Mouse (Mus musculus) stomach, embryonic 16.5 days (tissue): ENCODE results near the gene Cbwd1. TPM values are rescaled to one million over a fixed set of nuclear protein-coding genes. Genes with fewer than 3 reads are reported as not detected.

Experiments used
- ATAC-seq: fragments of 200-750 bp; cut with Nextera tagmentation; 2 replicates; pipeline ENCODE4 v1.8.0; 2017; ENCODE audit warnings: moderate number of reproducible peaks, moderate TSS enrichment; ENCODE audit not compliant: insufficient read depth, low FRiP score
- H3K27ac ChIP-seq: fragments of 300-500 bp; sonication (generic); 2 replicates; pipeline ENCODE4 v1.5.1; 2014; ENCODE audit warnings: low read length
- H3K27me3 ChIP-seq: fragments of 300-500 bp; sonication (generic); 2 replicates; pipeline ENCODE4 v1.6.1; 2014; ENCODE audit warnings: low read length, control low read depth, mixed read lengths; ENCODE audit not compliant: control insufficient read depth, insufficient read depth
- H3K36me3 ChIP-seq: fragments of 300-500 bp; sonication (generic); 2 replicates; pipeline ENCODE4 v1.6.1; 2014; ENCODE audit warnings: low read length; ENCODE audit not compliant: control insufficient read depth, insufficient read depth
- H3K4me1 ChIP-seq: fragments of 300-500 bp; sonication (generic); 2 replicates; pipeline ENCODE4 v1.6.1; 2014; ENCODE audit warnings: low read length, control low read depth, mixed read lengths; ENCODE audit not compliant: control insufficient read depth, insufficient read depth
- H3K4me2 ChIP-seq: fragments of 300-500 bp; sonication (generic); 2 replicates; pipeline ENCODE4 v1.6.1; 2014; ENCODE audit warnings: low read depth, low read length, mixed read lengths
- H3K4me3 ChIP-seq: fragments of 300-500 bp; sonication (generic); replicated peaks from 2 replicates; pipeline ENCODE4 v1.5.1; 2014; ENCODE audit warnings: mild to moderate bottlenecking, low read length
- H3K9ac ChIP-seq: fragments of 300-500 bp; sonication (generic); 2 replicates; pipeline ENCODE4 v1.6.1; 2014; ENCODE audit warnings: low read length
- H3K9me3 ChIP-seq: fragments of 300-500 bp; sonication (generic); replicated peaks from 2 replicates; pipeline ENCODE4 v1.6.1; 2016; ENCODE audit warnings: low read length, control low read depth; ENCODE audit not compliant: control insufficient read depth
- WGBS: fragments of 180-500 bp; shearing (Covaris S2); extraction: QIAGEN DNeasy Blood & Tissue Kit; methylation state at CpG from one replicate; pipeline ENCODE4 v1.1.7; 2014; 5-methylcytosine and 5-hydroxymethylcytosine counted together
- polyA plus RNA-seq: library from polyadenylated mRNA; unstranded; fragments of >200 nt; fragmentation: Nextera tagmentation; extraction: Ambion mirVana; gene quantifications from 2 replicates; pipeline ENCODE4 v1.2.1, GENCODE M21; 2015

Gene Cbwd1
- polyA plus RNA-seq, 1 experiment from 2014 or later: 20.6 TPM

- Histone ChIP-seq H3K4me3 (no peak overlapping the region), H3K27ac (no peak overlapping the region)
These were observed 22.6 kb upstream of the Cbwd1 start for GRCm38 (mm10) chr19:24983857-24984498.

GRCm38 (mm10) chr19:24983050-24983449 is 21.6 kb upstream of the Cbwd1 start:
- ATAC-seq: no peak
- Histone ChIP-seq H3K36me3 (no peaks in the 10 kb centered on the region), H3K27me3 (no peaks in the 10 kb centered on the region), H3K4me3 (no peak overlapping the region), H3K4me2 (no peak overlapping the region), H3K4me1 (0 out of 2 replicates have a peak, but pooled peaks cover 4% of the 10 kb centered on the region), H3K9me3 (no peaks in the 10 kb centered on the region), H3K9ac (no peak overlapping the region), H3K27ac (no peak overlapping the region)
- 78% methylated on average over 4 of the region's 4 CpGs for WGBS

More at GRCm38 (mm10) chr19:24983857-24984498, 22.6 kb upstream of the Cbwd1 start:
- ATAC-seq: no peak
- Histone ChIP-seq H3K4me1 (0 out of 2 replicates have a peak, but pooled peaks cover 4% of the 10 kb centered on the region), H3K9me3 (no peaks in the 10 kb centered on the region), H3K9ac (no peak overlapping the region), H3K27me3 (no peaks in the 10 kb centered on the region), H3K4me2 (no peak overlapping the region), H3K36me3 (no peaks in the 10 kb centered on the region)
- WGBS: 61% methylated on average over 7 of the region's 7 CpGs

- ATAC-seq: no peak
- H3K4me3 ChIP-seq: no peak overlapping the region
- no peaks in the 10 kb centered on the region for H3K27me3 ChIP-seq
- no peaks in the 10 kb centered on the region for H3K9me3 ChIP-seq
- 47% methylated on average over 8 of the region's 8 CpGs for WGBS
- no peak overlapping the region for H3K9ac ChIP-seq
- H3K4me2 ChIP-seq: no peak overlapping the region
- H3K36me3 ChIP-seq: no peaks in the 10 kb centered on the region
- 0 out of 2 replicates have a peak, but pooled peaks cover 4% of the 10 kb centered on the region for H3K4me1 ChIP-seq
- H3K27ac ChIP-seq: no peak overlapping the region
These were observed 19.9 kb upstream of the Cbwd1 start for GRCm38 (mm10) chr19:24981294-24981693.

- no peak overlapping the region for H3K9ac ChIP-seq
- no peak overlapping the region for H3K4me2 ChIP-seq
- H3K4me1 ChIP-seq: 0 out of 2 replicates have a peak, but pooled peaks cover 4% of the 10 kb centered on the region
- ATAC-seq: no peak
- WGBS: 74% methylated on average over 10 of the region's 10 CpGs
- H3K4me3 ChIP-seq: no peak overlapping the region
- no peaks in the 10 kb centered on the region for H3K27me3 ChIP-seq
- no peaks in the 10 kb centered on the region for H3K36me3 ChIP-seq
- H3K27ac ChIP-seq: no peak overlapping the region
- no peaks in the 10 kb centered on the region for H3K9me3 ChIP-seq
These were observed 17.7 kb upstream of the Cbwd1 start for GRCm38 (mm10) chr19:24978852-24979842.

- ATAC-seq: no peak
- no peak overlapping the region for H3K9ac ChIP-seq
- H3K4me1 ChIP-seq: 0 out of 2 replicates have a peak, but pooled peaks cover 4% of the 10 kb centered on the region
- no peak overlapping the region for H3K4me3 ChIP-seq
- no peaks in the 10 kb centered on the region for H3K27me3 ChIP-seq
- no peak overlapping the region for H3K27ac ChIP-seq
- 57% methylated on average over 11 of the region's 11 CpGs for WGBS
- no peaks in the 10 kb centered on the region for H3K9me3 ChIP-seq
- no peak overlapping the region for H3K4me2 ChIP-seq
- no peaks in the 10 kb centered on the region for H3K36me3 ChIP-seq
These were observed 16.6 kb upstream of the Cbwd1 start for GRCm38 (mm10) chr19:24977991-24978390.

GRCm38 (mm10) chr19:24972701-24973390 is 11.4 kb upstream of the Cbwd1 start:
- 75% methylated on average over 3 of the region's 3 CpGs for WGBS

GRCm38 (mm10) chr19:24971307-24971706 is 9.9 kb upstream of the Cbwd1 start:
- H3K9me3 ChIP-seq: no peaks in the 10 kb centered on the region
- 78% methylated on average over 7 of the region's 7 CpGs for WGBS
- no peak overlapping the region for H3K4me2 ChIP-seq
- H3K27me3 ChIP-seq: no peaks in the 10 kb centered on the region
- H3K4me3 ChIP-seq: no peak overlapping the region
- H3K27ac ChIP-seq: no peak overlapping the region
- no peak for ATAC-seq
- H3K9ac ChIP-seq: no peak overlapping the region
- H3K36me3 ChIP-seq: no peaks in the 10 kb centered on the region
- H3K4me1 ChIP-seq: no peaks in the 10 kb centered on the region

More at GRCm38 (mm10) chr19:24972701-24973390, 11.4 kb upstream of the Cbwd1 start:
- no peaks in the 10 kb centered on the region for H3K4me1 ChIP-seq
- H3K27me3 ChIP-seq: no peaks in the 10 kb centered on the region
- no peak overlapping the region for H3K9ac ChIP-seq
- H3K4me2 ChIP-seq: no peak overlapping the region
- no peaks in the 10 kb centered on the region for H3K9me3 ChIP-seq
- H3K27ac ChIP-seq: no peak overlapping the region; the same call in 1 of the 2 replicates
- H3K4me3 ChIP-seq: no peak overlapping the region
- H3K36me3 ChIP-seq: no peaks in the 10 kb centered on the region
- no peak; the same call in 1 of the 2 replicates for ATAC-seq

GRCm38 (mm10) chr19:24966941-24967340 is 5.5 kb upstream of the Cbwd1 start:
- Histone ChIP-seq H3K27ac (no peak overlapping the region), H3K4me3 (no peak overlapping the region), H3K9me3 (no peaks in the 10 kb centered on the region), H3K4me2 (no peak overlapping the region), H3K9ac (no peak overlapping the region), H3K4me1 (no peaks in the 10 kb centered on the region), H3K36me3 (no peaks in the 10 kb centered on the region), H3K27me3 (no peaks in the 10 kb centered on the region)
- no peak for ATAC-seq
- 63% methylated on average over 2 of the region's 2 CpGs for WGBS
